Mouse (Mus musculus) megakaryocyte, adult 5-6 weeks (primary cell): ENCODE data around the gene Rpn1. TPM values are rescaled to one million over a fixed set of nuclear protein-coding genes. Genes with fewer than 3 reads are reported as not detected.

Experiments used
- total RNA-seq, 2 experiments: library from RNA; stranded (forward) in 1 of 2; stranded (reverse) in 1 of 2; fragments of 153-499, 151-499 nt in 1 of 2; fragments of 221-1000, 200-1000 nt in 1 of 2; gene quantifications; 2 replicates each; pipeline versions ENCODE4 v1.2.3 to v1.2.4; 2015 to 2017

Gene Rpn1
- total RNA-seq, 2 experiments from 2014 or later, result 56.6 to 130 TPM

Other genes with a start within 250 kb of the Rpn1 start
- gene Gm45140, start 248.7 kb upstream of the Rpn1 start, total RNA-seq (2015), result 2.5 and 6.0 TPM in 2 replicates
- gene Gm45140, start 248.7 kb upstream of the Rpn1 start, total RNA-seq (2017), result 25.6 and 28.7 TPM in 2 replicates
- 10.2 and 16.7 TPM in 2 replicates for gene Isy1, start 245.7 kb upstream of the Rpn1 start, total RNA-seq (2015)
- 94.0 and 120 TPM in 2 replicates for gene Isy1, start 245.7 kb upstream of the Rpn1 start, total RNA-seq (2017)
- gene Cnbp, start 233.4 kb upstream of the Rpn1 start, total RNA-seq (2015), result 264 and 268 TPM in 2 replicates
- gene Cnbp, start 233.4 kb upstream of the Rpn1 start, total RNA-seq (2017), result 389 and 399 TPM in 2 replicates
- gene Copg1, start 196.7 kb upstream of the Rpn1 start, total RNA-seq (2015), result 25.8 and 29.6 TPM in 2 replicates
- 47.1 and 50.8 TPM in 2 replicates for gene Copg1, start 196.7 kb upstream of the Rpn1 start, total RNA-seq (2017)
- gene Hmces, start 170.5 kb upstream of the Rpn1 start, total RNA-seq (2015), result 4.9 and 10.1 TPM in 2 replicates
- 13.4 and 15.2 TPM in 2 replicates for gene Hmces, start 170.5 kb upstream of the Rpn1 start, total RNA-seq (2017)
- gene H1fx, start 102.8 kb upstream of the Rpn1 start, total RNA-seq (2015), result 0.11 and 0.14 TPM in 2 replicates
- gene H1fx, start 102.8 kb upstream of the Rpn1 start, total RNA-seq (2017), result not detected in 2 replicates
- gene Rab7, start 39.2 kb upstream of the Rpn1 start, total RNA-seq (2015), result 429 and 450 TPM in 2 replicates
- gene Rab7, start 39.2 kb upstream of the Rpn1 start, total RNA-seq (2017), result 132 and 169 TPM in 2 replicates
- gene Gata2, start 109.4 kb downstream of the Rpn1 start, total RNA-seq (2015), result 21.4 and 22.3 TPM in 2 replicates
- gene Gata2, start 109.4 kb downstream of the Rpn1 start, total RNA-seq (2017), result 11.3 and 13.5 TPM in 2 replicates
- gene Dnajb8, start 137.8 kb downstream of the Rpn1 start, total RNA-seq (2015), result not detected in 2 replicates
- gene Dnajb8, start 137.8 kb downstream of the Rpn1 start, total RNA-seq (2017), result not detected in 2 replicates